Mouse (Mus musculus): ENCODE measurements at regions not wholly inside any gene's neighbourhood (a gene's known extent, or its start where the extent isn't known, plus 50 kb on each side); places are given as distances from the start of the nearest gene placed in this dataset.

- Histone ChIP-seq H3K4me2 (replicated peaks; ENCODE audit: low read depth, low read length) (no peak overlapping the region), H3K4me3 (ENCODE audit: low read depth, low read length) (no peak overlapping the region), H3K27ac (ENCODE audit: low read length) (no peak overlapping the region), H3K36me3 (ENCODE audit: insufficient read depth, low read length) (no peaks in the 10 kb centered on the region), H3K27me3 (replicated peaks; ENCODE audit: insufficient read depth, low read length) (no peaks in the 10 kb centered on the region), H3K9me3 (ENCODE audit: low read length) (no peaks in the 10 kb centered on the region), H3K4me1 (ENCODE audit: insufficient read depth, low read depth, low read length) (no peaks in the 10 kb centered on the region; the same call in 1 of the 2 replicates), H3K9ac (replicated peaks; ENCODE audit: low read depth) (no peak overlapping the region)
- TF ChIP-seq CTCF (IDR thresholded peaks at IDR 0.05) = peak; percentile 52
- 0 out of 2 replicates have a peak, but pooled peaks have one; percentile 59 for TF ChIP-seq EP300 (IDR thresholded peaks at IDR 0.05)
- 30% methylated on average over 9 of the region's 9 CpGs for WGBS
- DNase-seq (ENCODE audit: low spot score) = peak; percentile 86
- peak; percentile 74 for ATAC-seq
Measured at GRCm38 (mm10) chr14:76657784-76658610, 101.3 kb upstream of the Serp2 start.

GRCm38 (mm10) chr14:76657375-76657774 lies 100.7 kb upstream of the Serp2 start:
- H3K9ac ChIP-seq (replicated peaks; ENCODE audit: low read depth) = no peak overlapping the region
- TF ChIP-seq EP300 (IDR thresholded peaks at IDR 0.05) (0 out of 2 replicates have a peak, but pooled peaks have one; percentile 10), CTCF (IDR thresholded peaks at IDR 0.05) (no peak)
- no peak overlapping the region for H3K4me2 ChIP-seq (replicated peaks; ENCODE audit: low read depth, low read length)
- no peaks in the 10 kb centered on the region for H3K9me3 ChIP-seq (ENCODE audit: low read length)
- H3K27ac ChIP-seq (ENCODE audit: low read length) = no peak overlapping the region
- no peaks in the 10 kb centered on the region for H3K27me3 ChIP-seq (replicated peaks; ENCODE audit: insufficient read depth, low read length)
- H3K4me1 ChIP-seq (ENCODE audit: insufficient read depth, low read depth, low read length) = no peaks in the 10 kb centered on the region; the same call in 1 of the 2 replicates
- DNase-seq (ENCODE audit: low spot score) (peak; percentile 61), ATAC-seq (peak; percentile 27; the same call in 1 of the 2 replicates)
- WGBS = 42% methylated on average over 7 of the region's 7 CpGs
- no peaks in the 10 kb centered on the region for H3K36me3 ChIP-seq (ENCODE audit: insufficient read depth, low read length)
- H3K4me3 ChIP-seq (ENCODE audit: low read depth, low read length) = no peak overlapping the region

GRCm38 (mm10) chr14:76652356-76653126 lies 95.9 kb upstream of the Serp2 start:
- H3K4me2 ChIP-seq (replicated peaks; ENCODE audit: low read depth, low read length) = no peak overlapping the region
- H3K27me3 ChIP-seq (replicated peaks; ENCODE audit: insufficient read depth, low read length) = no peaks in the 10 kb centered on the region
- no peaks in the 10 kb centered on the region for H3K9me3 ChIP-seq (ENCODE audit: low read length)
- ATAC-seq = peak; percentile 52
- H3K27ac ChIP-seq (ENCODE audit: low read length) = no peak overlapping the region
- H3K4me3 ChIP-seq (ENCODE audit: low read depth, low read length) = no peak overlapping the region
- WGBS = 45% methylated on average over 9 of the region's 9 CpGs
- no peak for TF ChIP-seq EP300 (IDR thresholded peaks at IDR 0.05)
- TF ChIP-seq CTCF (IDR thresholded peaks at IDR 0.05) = no peak
- H3K4me1 ChIP-seq (ENCODE audit: insufficient read depth, low read depth, low read length) = no peaks in the 10 kb centered on the region; the same call in 1 of the 2 replicates
- peak; percentile 31 for DNase-seq (ENCODE audit: low spot score)
- H3K36me3 ChIP-seq (ENCODE audit: insufficient read depth, low read length) = no peaks in the 10 kb centered on the region
- no peak overlapping the region for H3K9ac ChIP-seq (replicated peaks; ENCODE audit: low read depth)

- H3K4me3 ChIP-seq (ENCODE audit: low read depth, low read length) = no peak overlapping the region
- H3K27ac ChIP-seq (ENCODE audit: low read length) = no peak overlapping the region
- DNase-seq (ENCODE audit: low spot score) (no peak), ATAC-seq (no peak)
- H3K36me3 ChIP-seq (ENCODE audit: insufficient read depth, low read length) = no peaks in the 10 kb centered on the region
- no peaks in the 10 kb centered on the region; the same call in 1 of the 2 replicates for H3K4me1 ChIP-seq (ENCODE audit: insufficient read depth, low read depth, low read length)
- no peaks in the 10 kb centered on the region for H3K9me3 ChIP-seq (ENCODE audit: low read length)
- H3K4me2 ChIP-seq (replicated peaks; ENCODE audit: low read depth, low read length) = no peak overlapping the region
- H3K9ac ChIP-seq (replicated peaks; ENCODE audit: low read depth) = no peak overlapping the region
- TF ChIP-seq EP300 (IDR thresholded peaks at IDR 0.05) = no peak
- H3K27me3 ChIP-seq (replicated peaks; ENCODE audit: insufficient read depth, low read length) = no peaks in the 10 kb centered on the region
- WGBS = 91% methylated on average over 8 of the region's 8 CpGs
Measured at GRCm38 (mm10) chr14:76651096-76651495, 94.4 kb upstream of the Serp2 start.

- no peaks in the 10 kb centered on the region for H3K27me3 ChIP-seq (replicated peaks; ENCODE audit: insufficient read depth, low read length)
- DNase-seq (ENCODE audit: low spot score) (no peak), ATAC-seq (no peak)
- no peaks in the 10 kb centered on the region; the same call in 1 of the 2 replicates for H3K4me1 ChIP-seq (ENCODE audit: insufficient read depth, low read depth, low read length)
- no peak for TF ChIP-seq CTCF (IDR thresholded peaks at IDR 0.05)
- no peak for TF ChIP-seq EP300 (IDR thresholded peaks at IDR 0.05)
- no peak overlapping the region for H3K4me2 ChIP-seq (replicated peaks; ENCODE audit: low read depth, low read length)
- no peak overlapping the region for H3K9ac ChIP-seq (replicated peaks; ENCODE audit: low read depth)
- H3K9me3 ChIP-seq (ENCODE audit: low read length) = no peaks in the 10 kb centered on the region
- no peak overlapping the region for H3K4me3 ChIP-seq (ENCODE audit: low read depth, low read length)
- WGBS = 94% methylated on average over 3 of the region's 3 CpGs
- H3K27ac ChIP-seq (ENCODE audit: low read length) = no peak overlapping the region
- H3K36me3 ChIP-seq (ENCODE audit: insufficient read depth, low read length) = no peaks in the 10 kb centered on the region
Measured at GRCm38 (mm10) chr14:76649927-76650326, 93.2 kb upstream of the Serp2 start.

GRCm38 (mm10) chr14:76644716-76645115 lies 88.0 kb upstream of the Serp2 start:
- ATAC-seq (no peak), DNase-seq (ENCODE audit: low spot score) (no peak)
- Histone ChIP-seq H3K4me3 (ENCODE audit: low read depth, low read length) (no peak overlapping the region), H3K27me3 (replicated peaks; ENCODE audit: insufficient read depth, low read length) (no peaks in the 10 kb centered on the region), H3K9ac (replicated peaks; ENCODE audit: low read depth) (no peak overlapping the region), H3K4me2 (replicated peaks; ENCODE audit: low read depth, low read length) (no peak overlapping the region), H3K36me3 (ENCODE audit: insufficient read depth, low read length) (no peaks in the 10 kb centered on the region), H3K4me1 (ENCODE audit: insufficient read depth, low read depth, low read length) (no peaks in the 10 kb centered on the region; the same call in 1 of the 2 replicates), H3K9me3 (ENCODE audit: low read length) (no peaks in the 10 kb centered on the region), H3K27ac (ENCODE audit: low read length) (no peak overlapping the region)
- TF ChIP-seq CTCF (IDR thresholded peaks at IDR 0.05) = no peak
- no peak for TF ChIP-seq EP300 (IDR thresholded peaks at IDR 0.05)
- 78% methylated on average over 3 of the region's 3 CpGs for WGBS
